ENCODE assay signal across 16 mouse cellular contexts in genomic region chr9:63992761-63993160, GRCm38 (mm10). TPM values are rescaled to one million over a fixed set of nuclear protein-coding genes. Genes with fewer than 3 reads are reported as not detected.
A peak's percentile ranks its signal among the peaks of the same experiment; 100 is the strongest.
DNase-seq lines count a peak whose midpoint lies in the region; ATAC-seq and TF ChIP-seq lines count a peak whose summit lies in the region.
"Had no signal": no experiment of that assay in that cellular context is flagged by ENCODE, and none has a peak within 500 bp of the region (broad histone marks: within the 10 kb centered on the region; RNA-seq: fewer than 3 reads in every experiment).

No protein-coding gene starts in this region.

- no peaks in the 10 kb centered on the region for H3K27me3 ChIP-seq in hindbrain, embryonic 10.5 days (ENCODE audit: insufficient read depth, poor library complexity, severe bottlenecking)
- no peaks in the 10 kb centered on the region for H3K27me3 ChIP-seq in hindbrain, embryonic 14.5 days (ENCODE audit: control insufficient read depth, insufficient read depth, low read length)
- H3K27me3 ChIP-seq in stomach, postnatal 0 days (ENCODE audit: control insufficient read depth, insufficient read depth, low read length), result no peaks in the 10 kb centered on the region
- H3K27me3 ChIP-seq: hindbrain, embryonic 13.5 days had no signal

- peak; percentile 37 for DNase-seq in adrenal gland, postnatal 10 days
- no peak for DNase-seq in adrenal gland, postnatal 14 days
- DNase-seq in hindbrain, embryonic 10.5 days (ENCODE audit: low spot score), result no peak
- no peak for DNase-seq in hindbrain, embryonic 14.5 days (ENCODE audit: low spot score)
- DNase-seq in lung, postnatal 10 days, result peak; percentile 13
- no peak for DNase-seq in lung, postnatal 36 days
- no peak for DNase-seq in stomach, postnatal 0 days (ENCODE audit: low spot score)
- no peak for DNase-seq in Muller cell, postnatal 12 days (ENCODE audit: inconsistent ontology term)
- DNase-seq: cerebellum, adult 18-20 months; layer of hippocampus, adult 9-11 months; left cerebral cortex, postnatal 4 days; right cerebral cortex, adult 18-20 months; thymus, postnatal 14 days had no signal

- 66% methylated on average over 4 of the region's 4 CpGs for WGBS in hindbrain, embryonic 10.5 days
- 59% methylated on average over 4 of the region's 4 CpGs for WGBS in hindbrain, embryonic 14.5 days
- WGBS in stomach, postnatal 0 days, result 42% methylated on average over 4 of the region's 4 CpGs

- no peak overlapping the region for H3K9ac ChIP-seq in hindbrain, embryonic 14.5 days
- H3K9ac ChIP-seq in stomach, postnatal 0 days (ENCODE audit: low read length), result no peak overlapping the region
- H3K9ac ChIP-seq: hindbrain, embryonic 13.5 days had no signal

- ATAC-seq in hindbrain, embryonic 14.5 days (ENCODE audit: low FRiP score), result no peak
- ATAC-seq in stomach, postnatal 0 days (ENCODE audit: low FRiP score, low TSS enrichment), result no peak
- ATAC-seq: forebrain, embryonic 14.5 days had no signal

- TF ChIP-seq CTCF in stomach, postnatal 0 days (IDR thresholded peaks at IDR 0.05; ENCODE audit: low read depth), result no peak

- peaks cover 33% of the 10 kb centered on the region for H3K4me1 ChIP-seq in hindbrain, embryonic 10.5 days (replicated peaks)
- H3K4me1 ChIP-seq in hindbrain, embryonic 14.5 days (replicated peaks; ENCODE audit: control insufficient read depth, insufficient read depth, low read length), result no peaks in the 10 kb centered on the region
- H3K4me1 ChIP-seq in stomach, postnatal 0 days (replicated peaks; ENCODE audit: control insufficient read depth, insufficient read depth), result 0 out of 2 replicates have a peak, but pooled peaks cover 6% of the 10 kb centered on the region

- no peak for TF ChIP-seq EP300 in stomach, postnatal 0 days (optimal IDR thresholded peaks at IDR 0.05)

- peak overlapping the region; percentile 4 for H3K27ac ChIP-seq in hindbrain, embryonic 10.5 days
- H3K27ac ChIP-seq in hindbrain, embryonic 14.5 days, result no peak overlapping the region
- peak overlapping the region; percentile 70 for H3K27ac ChIP-seq in stomach, postnatal 0 days (replicated peaks)
- H3K27ac ChIP-seq: hindbrain, embryonic 13.5 days had no signal

- peaks cover 52% of the 10 kb centered on the region for H3K36me3 ChIP-seq in hindbrain, embryonic 10.5 days
- H3K36me3 ChIP-seq in hindbrain, embryonic 14.5 days (replicated peaks; ENCODE audit: control insufficient read depth, insufficient read depth), result no peaks in the 10 kb centered on the region
- no peaks in the 10 kb centered on the region; the same call in 1 of the 2 replicates for H3K36me3 ChIP-seq in stomach, postnatal 0 days (ENCODE audit: control insufficient read depth, insufficient read depth, low read length)
- H3K36me3 ChIP-seq: hindbrain, embryonic 13.5 days had no signal

- H3K4me3 ChIP-seq in hindbrain, embryonic 10.5 days, result no peak overlapping the region
- no peak overlapping the region for H3K4me3 ChIP-seq in hindbrain, embryonic 14.5 days (replicated peaks; ENCODE audit: low read length)
- no peak overlapping the region for H3K4me3 ChIP-seq in stomach, postnatal 0 days (ENCODE audit: low read depth, low read length)
- H3K4me3 ChIP-seq: hindbrain, embryonic 13.5 days had no signal

- H3K4me2 ChIP-seq in hindbrain, embryonic 14.5 days (replicated peaks), result no peak overlapping the region
- no peak overlapping the region for H3K4me2 ChIP-seq in stomach, postnatal 0 days (replicated peaks; ENCODE audit: low read depth)
- H3K4me2 ChIP-seq: hindbrain, embryonic 13.5 days had no signal

- H3K9me3 ChIP-seq in hindbrain, embryonic 10.5 days, result no peaks in the 10 kb centered on the region
- no peaks in the 10 kb centered on the region for H3K9me3 ChIP-seq in hindbrain, embryonic 14.5 days (ENCODE audit: control insufficient read depth, low read length)
- no peaks in the 10 kb centered on the region for H3K9me3 ChIP-seq in stomach, postnatal 0 days (ENCODE audit: control insufficient read depth, low read length)
- H3K9me3 ChIP-seq: hindbrain, embryonic 13.5 days had no signal

RNA-seq across cellular contexts. Expression of gene Smad6, which starts 29.1 kb away (rescaled TPM):
- total RNA-seq in adrenal gland, postnatal 10 days (2021), result 10 to 100 TPM; 15.0 to 16.9 TPM
- total RNA-seq in adrenal gland, postnatal 14 days (2021), result 11.1 and 12.0 TPM in 2 replicates
- 5.3 and 6.7 TPM in 2 replicates for polyA plus RNA-seq in hindbrain, embryonic 10.5 days (2016; fragmentation: Nextera tagmentation; extraction: Ambion mirVana)
- polyA plus RNA-seq in hindbrain, embryonic 14.5 days (2014; fragmentation: Nextera tagmentation; extraction: Ambion mirVana), result 2.3 and 2.7 TPM in 2 replicates
- polyA plus RNA-seq in stomach, postnatal 0 days (2015; fragmentation: Nextera tagmentation; extraction: Ambion mirVana), result 6.0 and 7.3 TPM in 2 replicates
- total RNA-seq: neutrophil, adult 5-6 weeks had no signal

Comparison
In these comparisons a context has a peak if more than half of its experiments do, and no peak if none do; other contexts are left out.
1. DNase-seq: peak in adrenal gland, postnatal 10 days (single experiment) and lung, postnatal 10 days (single experiment); none in adrenal gland, postnatal 14 days (single experiment), hindbrain, embryonic 10.5 days (single experiment), hindbrain, embryonic 14.5 days (single experiment), lung, postnatal 36 days (single experiment), stomach, postnatal 0 days (single experiment) and Muller cell, postnatal 12 days (single experiment).